Mouse (Mus musculus): ENCODE measurements around the gene Iqcn.

DNA sequence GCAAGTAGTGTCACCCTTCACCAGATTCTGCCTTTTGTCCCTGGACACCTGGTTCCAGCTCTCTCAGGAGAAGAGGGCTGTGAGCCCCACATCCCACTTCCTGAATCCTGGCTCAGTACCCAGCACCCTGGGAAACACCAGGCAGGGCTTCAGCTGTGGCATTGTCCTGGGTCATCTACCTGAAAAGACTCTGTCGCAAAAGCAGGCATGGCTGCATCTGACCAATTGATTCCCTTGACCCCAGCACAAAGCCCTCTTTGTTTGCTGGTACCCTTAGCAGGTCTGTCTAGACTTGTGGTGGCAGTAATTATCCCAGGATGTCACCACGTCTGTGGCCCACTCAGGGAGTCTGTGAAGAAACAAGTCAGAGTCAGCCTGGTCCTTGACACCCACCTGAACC, 47.8 kb upstream of the Iqcn start:
- no peak for TF ChIP-seq CTCF (IDR thresholded peaks at IDR 0.05; ENCODE audit: low read depth, low read length)
- TF ChIP-seq POLR2A (IDR thresholded peaks at IDR 0.05; ENCODE audit: borderline replicate concordance, low read depth, low read length): no peak
